Mouse (Mus musculus): Measurements from ENCODE around the gene Pla2g12b. TPM values are rescaled to one million over a fixed set of nuclear protein-coding genes. Genes with fewer than 3 reads are reported as not detected.
A peak's percentile ranks its signal among the peaks of the same experiment; 100 is the strongest.

The Pla2g12b gene
- total RNA-seq, 2 experiments from 2014 or later: 5.0 to 15.8 TPM

- DNase-seq: no peak
These were observed 63.8 kb downstream of the Pla2g12b start for GRCm38 (mm10) chr10:59467297-59467696.

GRCm38 (mm10) chr10:59470451-59470850, 67.0 kb downstream of the Pla2g12b start:
- DNase-seq: peak; percentile 14

Other genes with a start within 250 kb of the Pla2g12b start
- 10 to 100 TPM; 48.4 to 57.3 TPM for gene Sept10, start 181.8 kb upstream of the Pla2g12b start, total RNA-seq (2021)
- 10 to 100 TPM; 20.1 to 22.0 TPM for gene Sowahc, start 181.7 kb upstream of the Pla2g12b start, total RNA-seq (2021)
- 10 to 100 TPM; 22.1 to 25.3 TPM for gene P4ha1, start 80.4 kb upstream of the Pla2g12b start, total RNA-seq (2021)
- 100 to 1,000 TPM; 123 to 136 TPM for gene Gm10273, start 8.0 kb upstream of the Pla2g12b start, total RNA-seq (2021)
- gene Oit3, start 38.1 kb downstream of the Pla2g12b start, total RNA-seq (2021): 10 to 100 TPM in 1 of 2 experiments, 1 to 10 TPM in 1; 5.1 to 10.2 TPM
- gene Gm10322, start 212.4 kb downstream of the Pla2g12b start, total RNA-seq (2021): not detected
- 10 to 100 TPM; 33.4 to 40.4 TPM for gene Mcu, start 213.0 kb downstream of the Pla2g12b start, total RNA-seq (2021)